Mouse (Mus musculus) intestine, embryonic 14.5 days (tissue): ENCODE measurements at regions not wholly inside any gene's neighbourhood (a gene's known extent, or its start where the extent isn't known, plus 50 kb on each side); places are given as distances from the start of the nearest gene placed in this dataset.

ENCODE experiments used
- ATAC-seq: fragments of 200-750 bp; cut with Nextera tagmentation; replicated peaks from 2 replicates; pipeline ENCODE4 v1.8.0; 2017; ENCODE audit warnings: low read depth, moderate number of reproducible peaks, moderate TSS enrichment, moderate library complexity; ENCODE audit not compliant: low FRiP score, low TSS enrichment
- DNase-seq: peaks from one replicate; pipeline ENCODE4 v3.0.0-alpha.2; 2018; ENCODE audit warnings: low spot score
- H3K27ac ChIP-seq: fragments of 300-500 bp; sonication (generic); 2 replicates; pipeline ENCODE4 v1.5.1; 2014; ENCODE audit warnings: low read depth, mild to moderate bottlenecking, control low read depth
- H3K27me3 ChIP-seq: fragments of 300-500 bp; sonication (generic); replicated peaks from 2 replicates; pipeline ENCODE4 v1.6.1; 2014; ENCODE audit warnings: low read length, control low read depth; ENCODE audit not compliant: control insufficient read depth, insufficient read depth
- H3K36me3 ChIP-seq: fragments of 300-500 bp; sonication (generic); 2 replicates; pipeline ENCODE4 v1.6.1; 2014; ENCODE audit warnings: low read length, control low read depth; ENCODE audit not compliant: control insufficient read depth, insufficient read depth
- H3K4me1 ChIP-seq: fragments of 300-500 bp; sonication (generic); replicated peaks from 2 replicates; pipeline ENCODE4 v1.6.1; 2014; ENCODE audit warnings: low read length, control low read depth, mixed read lengths; ENCODE audit not compliant: control insufficient read depth, insufficient read depth
- H3K4me2 ChIP-seq: fragments of 300-500 bp; sonication (generic); 2 replicates; pipeline ENCODE4 v1.6.1; 2014; ENCODE audit warnings: low read length
- H3K4me3 ChIP-seq: fragments of 300-500 bp; sonication (generic); 2 replicates; pipeline ENCODE4 v1.5.1; 2014; ENCODE audit warnings: low read depth, low read length, control low read depth, mixed read lengths
- H3K9ac ChIP-seq: fragments of 300-500 bp; sonication (generic); 2 replicates; pipeline ENCODE4 v1.6.1; 2014; ENCODE audit warnings: mild to moderate bottlenecking, low read length
- H3K9me3 ChIP-seq: fragments of 300-500 bp; sonication (generic); 2 replicates; pipeline ENCODE4 v1.6.1; 2016; ENCODE audit warnings: low read length, control low read depth; ENCODE audit not compliant: control insufficient read depth
- WGBS: fragments of 180-500 bp; shearing (Covaris S2); extraction: QIAGEN DNeasy Blood & Tissue Kit; methylation state at CpG from one replicate; pipeline ENCODE4 v1.1.7; 2014; 5-methylcytosine and 5-hydroxymethylcytosine counted together

- H3K9ac ChIP-seq: no peak overlapping the region
- H3K27ac ChIP-seq: no peak overlapping the region
- no peaks in the 10 kb centered on the region for H3K4me1 ChIP-seq
- no peaks in the 10 kb centered on the region for H3K36me3 ChIP-seq
- no peak overlapping the region for H3K4me3 ChIP-seq
- no peak overlapping the region for H3K4me2 ChIP-seq
- no peaks in the 10 kb centered on the region for H3K9me3 ChIP-seq
- WGBS: 52% methylated on average over 4 of the region's 4 CpGs
- no peaks in the 10 kb centered on the region for H3K27me3 ChIP-seq
- ATAC-seq (no peak), DNase-seq (no peak)
These were observed 185.0 kb downstream of the S1pr1 start for GRCm38 (mm10) chr3:115529918-115530317.

GRCm38 (mm10) chr3:115523515-115523914, 191.4 kb downstream of the S1pr1 start:
- Histone ChIP-seq H3K9me3 (no peaks in the 10 kb centered on the region), H3K9ac (no peak overlapping the region), H3K4me1 (no peaks in the 10 kb centered on the region), H3K36me3 (no peaks in the 10 kb centered on the region), H3K27ac (no peak overlapping the region), H3K4me3 (no peak overlapping the region), H3K27me3 (no peaks in the 10 kb centered on the region), H3K4me2 (no peak overlapping the region)
- 65% methylated on average over 2 of the region's 2 CpGs for WGBS
- ATAC-seq: no peak
- no peak for DNase-seq

GRCm38 (mm10) chr3:115515645-115516044, 199.2 kb downstream of the S1pr1 start:
- ATAC-seq (no peak), DNase-seq (no peak)
- H3K36me3 ChIP-seq: no peaks in the 10 kb centered on the region
- H3K4me1 ChIP-seq: no peaks in the 10 kb centered on the region
- H3K9me3 ChIP-seq: no peaks in the 10 kb centered on the region
- H3K9ac ChIP-seq: no peak overlapping the region
- H3K27me3 ChIP-seq: no peaks in the 10 kb centered on the region
- H3K4me2 ChIP-seq: no peak overlapping the region
- 86% methylated on average over 4 of the region's 4 CpGs for WGBS
- H3K4me3 ChIP-seq: no peak overlapping the region
- no peak overlapping the region for H3K27ac ChIP-seq

- Histone ChIP-seq H3K4me1 (no peaks in the 10 kb centered on the region), H3K4me2 (no peak overlapping the region), H3K4me3 (no peak overlapping the region), H3K9me3 (no peaks in the 10 kb centered on the region), H3K27me3 (no peaks in the 10 kb centered on the region), H3K36me3 (no peaks in the 10 kb centered on the region), H3K27ac (no peak overlapping the region), H3K9ac (no peak overlapping the region)
- no peak for DNase-seq
- WGBS: 88% methylated on average over 4 of the region's 4 CpGs
- ATAC-seq: no peak
These were observed 205.2 kb downstream of the S1pr1 start for GRCm38 (mm10) chr3:115509658-115510057.

- H3K4me1 ChIP-seq: no peaks in the 10 kb centered on the region
- H3K4me2 ChIP-seq: no peak overlapping the region
- no peaks in the 10 kb centered on the region for H3K9me3 ChIP-seq
- no peak overlapping the region for H3K4me3 ChIP-seq
- no peaks in the 10 kb centered on the region for H3K27me3 ChIP-seq
- DNase-seq (no peak), ATAC-seq (no peak)
- H3K27ac ChIP-seq: no peak overlapping the region
- WGBS: 61% methylated on average over 1 of the region's 1 CpGs
- no peaks in the 10 kb centered on the region for H3K36me3 ChIP-seq
- H3K9ac ChIP-seq: no peak overlapping the region
These were observed 217.5 kb downstream of the S1pr1 start for GRCm38 (mm10) chr3:115497420-115497819.

GRCm38 (mm10) chr3:115496110-115496509, 218.8 kb downstream of the S1pr1 start:
- H3K36me3 ChIP-seq: no peaks in the 10 kb centered on the region
- no peak overlapping the region for H3K9ac ChIP-seq
- H3K4me1 ChIP-seq: no peaks in the 10 kb centered on the region
- no peaks in the 10 kb centered on the region for H3K9me3 ChIP-seq
- no peak overlapping the region for H3K27ac ChIP-seq
- H3K27me3 ChIP-seq: no peaks in the 10 kb centered on the region
- DNase-seq (no peak), ATAC-seq (no peak)
- WGBS: 69% methylated on average over 3 of the region's 3 CpGs
- H3K4me3 ChIP-seq: no peak overlapping the region
- no peak overlapping the region for H3K4me2 ChIP-seq

- Histone ChIP-seq H3K36me3 (no peaks in the 10 kb centered on the region), H3K27me3 (no peaks in the 10 kb centered on the region), H3K9ac (no peak overlapping the region), H3K9me3 (no peaks in the 10 kb centered on the region), H3K4me2 (no peak overlapping the region), H3K4me3 (no peak overlapping the region), H3K4me1 (no peaks in the 10 kb centered on the region), H3K27ac (no peak overlapping the region)
- ATAC-seq (no peak), DNase-seq (no peak)
These were observed 219.2 kb downstream of the S1pr1 start for GRCm38 (mm10) chr3:115495692-115496091.

GRCm38 (mm10) chr3:115468980-115469379, 245.9 kb downstream of the S1pr1 start:
- Histone ChIP-seq H3K4me1 (no peaks in the 10 kb centered on the region), H3K27me3 (no peaks in the 10 kb centered on the region), H3K27ac (no peak overlapping the region), H3K4me3 (no peak overlapping the region), H3K36me3 (no peaks in the 10 kb centered on the region), H3K9me3 (0 out of 2 replicates have a peak, but pooled peaks cover 2% of the 10 kb centered on the region), H3K9ac (no peak overlapping the region), H3K4me2 (no peak overlapping the region)
- ATAC-seq (no peak), DNase-seq (no peak)
- 83% methylated on average over 4 of the region's 4 CpGs for WGBS

- ATAC-seq (no peak), DNase-seq (no peak)
- no peaks in the 10 kb centered on the region for H3K4me1 ChIP-seq
- 60% methylated on average over 2 of the region's 2 CpGs for WGBS
- no peaks in the 10 kb centered on the region for H3K27me3 ChIP-seq
- no peaks in the 10 kb centered on the region for H3K36me3 ChIP-seq
- 0 out of 2 replicates have a peak, but pooled peaks cover 2% of the 10 kb centered on the region for H3K9me3 ChIP-seq
- H3K4me3 ChIP-seq: no peak overlapping the region
- no peak overlapping the region for H3K27ac ChIP-seq
- H3K9ac ChIP-seq: no peak overlapping the region
- H3K4me2 ChIP-seq: no peak overlapping the region
These were observed 247.0 kb downstream of the S1pr1 start for GRCm38 (mm10) chr3:115467850-115468249.
